Mouse (Mus musculus) gastrocnemius, postnatal 14 days (tissue): ENCODE measurements around the gene Rab7. TPM values are rescaled to one million over a fixed set of nuclear protein-coding genes. Genes with fewer than 3 reads are reported as not detected.

Experiments used
- DNase-seq: peaks from one replicate; pipeline ENCODE4 v3.0.0; 2021; ENCODE audit warnings: mixed read lengths
- intact Hi-C: fragments of 180-260 bp; cut with DNase I; formaldehyde crosslinking; loops from one replicate; pipeline ENCODE4 v1.15.1; 2025; ENCODE audit warnings: low total_unique reads
- long read RNA-seq, 2 experiments: library from polyadenylated mRNA; stranded (forward); transcript quantifications; one replicate each; pipeline ENCODE4 v2.0.0; 2021
- total RNA-seq, 2 experiments: library from RNA; stranded (reverse); gene quantifications; 2 replicates each; pipeline ENCODE4 v1.2.3; 2021

The Rab7 gene
- total RNA-seq, result 100 to 1,000 TPM; 208 to 236 TPM
- long read RNA-seq, experiment 1, transcript Rab7-205 (6 exons, 2,159 nt), result major isoform, 237 of 269 reads
- long read RNA-seq, experiment 1, partial matches to known transcripts, result 12 of 269 reads
- long read RNA-seq, experiment 1, other reads (novel, unspliced or antisense), result 19 of 269 reads
- long read RNA-seq, experiment 2, transcript Rab7-205 (6 exons, 2,159 nt), result major isoform, 238 of 264 reads
- long read RNA-seq, experiment 2, partial matches to known transcripts, result 9 of 264 reads
- long read RNA-seq, experiment 2, other reads (novel, unspliced or antisense), result 17 of 264 reads

DNA sequence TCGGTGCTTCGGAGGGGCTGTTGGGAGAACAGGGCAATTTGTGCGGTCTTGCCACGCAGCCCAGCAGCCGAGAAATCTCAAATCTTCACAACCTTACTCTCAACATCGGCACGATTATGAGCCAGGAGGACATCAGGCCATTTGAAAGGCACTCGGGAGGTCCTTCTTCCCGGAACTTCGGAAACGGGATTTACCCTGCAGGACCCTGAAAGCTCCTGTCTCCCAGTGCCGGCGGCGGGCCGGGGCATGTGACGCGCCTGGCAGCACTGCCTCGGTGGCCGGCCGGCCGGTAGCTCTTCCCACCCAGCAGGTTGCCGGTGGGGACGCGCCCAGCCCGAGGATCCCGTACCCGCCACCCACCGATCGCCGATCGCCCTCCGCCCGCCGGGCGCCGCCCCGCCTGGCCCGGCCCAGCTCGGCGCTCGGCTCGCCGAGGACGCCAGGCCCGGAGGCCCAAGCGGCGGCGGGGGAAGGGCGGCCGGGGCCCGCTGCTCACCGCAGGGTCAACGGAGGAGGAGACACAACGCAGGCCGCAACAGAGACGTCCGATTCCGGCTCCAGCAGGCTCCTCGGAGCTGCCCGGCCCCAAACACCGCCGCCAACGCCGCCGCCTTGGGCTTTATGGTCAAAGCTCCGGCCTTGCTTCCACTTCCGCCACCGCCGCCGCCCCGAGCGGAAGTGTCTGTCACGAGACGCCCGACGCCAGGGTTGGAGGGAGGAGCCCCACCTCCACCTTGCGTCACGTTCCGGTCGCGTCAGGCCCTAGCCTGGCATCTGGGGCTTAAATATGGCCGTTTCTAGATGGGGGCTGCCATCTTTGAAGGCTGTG lies at the start of gene Rab7:
Gene Rab7 (minus strand): TSS at position 694 of the 829 bp plus-strand sequence.
- peak; percentile 97 for DNase-seq
- intact Hi-C loops, result no loop called here

DNA sequence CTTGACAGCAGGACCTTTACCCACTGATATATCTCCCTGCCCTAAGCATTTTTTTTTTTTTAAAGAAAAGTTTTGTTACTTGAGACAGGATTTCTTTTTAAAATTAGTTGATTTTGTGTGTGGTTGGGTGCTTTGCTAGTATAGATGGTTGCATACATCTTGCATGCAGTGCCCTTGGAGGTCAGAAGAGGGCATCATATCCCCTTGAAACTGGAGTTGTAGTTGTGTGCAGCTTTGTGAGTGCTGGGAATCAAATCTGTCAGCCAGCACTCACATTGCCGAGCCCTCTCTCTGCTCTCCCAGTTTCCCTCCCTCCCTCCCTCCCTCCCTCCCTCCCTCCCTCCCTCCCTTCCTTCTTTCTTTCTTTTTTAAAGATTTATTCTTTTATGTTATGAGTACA lies 43.9 kb upstream of the Rab7 start:
- intact Hi-C loops, result no loop called here
- no peak for DNase-seq

DNA sequence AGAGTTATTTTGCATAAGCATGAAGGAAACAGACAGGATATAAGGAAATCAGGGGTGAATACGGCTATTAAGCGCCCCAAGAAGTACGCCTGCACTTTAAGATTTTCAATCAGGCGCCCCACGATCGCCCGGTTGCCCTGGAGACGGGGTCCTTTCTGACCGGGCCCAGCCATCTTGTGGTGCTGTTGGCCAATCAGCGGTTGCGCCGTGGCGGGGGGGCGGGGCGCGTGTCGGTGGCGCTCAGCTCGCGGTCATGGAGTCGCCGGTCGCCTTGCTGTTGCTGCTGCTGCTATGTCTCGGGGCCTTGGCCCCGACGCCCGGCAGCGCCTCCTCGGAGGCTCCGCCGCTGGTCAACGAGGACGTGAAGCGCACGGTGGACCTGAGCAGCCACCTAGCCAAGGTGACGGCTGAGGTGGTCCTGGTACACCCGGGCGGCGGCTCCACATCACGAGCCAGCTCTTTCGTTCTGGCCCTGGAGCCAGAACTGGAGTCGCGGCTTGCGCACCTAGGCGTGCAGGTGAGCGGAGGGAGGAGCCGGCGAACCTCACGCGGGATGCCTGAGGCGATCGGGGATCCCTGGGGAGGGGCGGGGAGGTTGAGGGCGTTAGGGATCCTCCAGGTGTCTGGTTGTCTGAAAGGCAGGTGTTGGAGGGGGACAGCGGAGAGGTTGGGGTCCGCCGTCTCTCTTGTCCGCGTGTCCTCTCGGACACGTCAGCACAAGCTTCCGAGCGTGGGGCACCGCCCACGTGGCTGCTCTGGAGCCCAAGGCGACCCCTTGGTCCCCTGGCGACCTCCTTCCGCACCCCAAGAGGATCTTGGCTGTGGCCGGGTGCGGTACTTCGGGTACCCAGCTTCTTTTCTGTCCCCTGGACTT lies 39.4 kb upstream of the Rab7 start, which contains the start of gene Rpn1:
Gene Rpn1 (plus strand): TSS at position 205 of the 874 bp plus-strand sequence.
- DNase-seq, result peak; percentile 99
- intact Hi-C loops, result loop anchor here (5.0 kb wide), 1 partner anchor 72 kb away; no protein-coding TSS in a partner anchor

DNA sequence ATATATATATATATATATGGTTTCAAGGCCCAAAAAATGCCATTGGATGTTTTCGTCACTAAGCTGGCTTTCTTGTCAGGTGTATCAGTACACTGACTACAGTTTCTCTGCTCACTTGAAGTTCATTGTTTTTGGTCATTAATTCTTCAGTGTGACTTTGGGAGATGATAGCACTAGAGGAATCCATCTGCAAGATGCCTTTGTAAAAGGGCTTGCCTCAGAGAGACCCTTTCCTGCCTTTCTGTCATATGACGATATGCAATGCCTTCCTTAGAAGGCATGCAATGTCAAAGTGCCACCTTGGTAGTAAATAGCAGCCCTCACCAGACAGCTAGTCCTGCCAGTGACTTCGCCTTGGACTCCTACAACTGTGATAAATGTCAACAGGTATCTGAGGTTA lies 38.6 kb upstream of the Rab7 start:
- intact Hi-C loops, result loop anchor here (5.0 kb wide), 1 partner anchor 71 kb away; no protein-coding TSS in a partner anchor
- DNase-seq, result no peak

DNA sequence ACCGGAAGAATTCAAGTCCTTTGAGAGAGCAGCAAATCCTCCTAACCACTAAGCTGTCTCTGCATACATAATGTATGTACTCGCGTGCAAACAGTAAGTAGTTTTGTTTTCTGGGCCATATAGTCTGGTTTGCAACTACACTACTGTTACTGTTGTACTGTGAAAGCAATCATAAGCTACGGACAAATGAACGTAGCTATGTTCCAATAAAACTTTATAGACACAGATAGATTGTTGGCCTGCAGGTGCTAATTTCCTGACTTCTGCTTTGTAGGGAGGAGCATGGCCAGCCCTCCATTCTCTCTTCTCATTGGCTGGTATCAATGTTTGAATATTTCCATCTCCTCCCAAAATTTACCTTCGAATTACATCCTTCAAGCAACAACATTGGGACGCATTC lies 38.0 kb upstream of the Rab7 start:
- intact Hi-C loops, result loop anchor here (5.0 kb wide), 1 partner anchor 71 kb away; no protein-coding TSS in a partner anchor

DNA sequence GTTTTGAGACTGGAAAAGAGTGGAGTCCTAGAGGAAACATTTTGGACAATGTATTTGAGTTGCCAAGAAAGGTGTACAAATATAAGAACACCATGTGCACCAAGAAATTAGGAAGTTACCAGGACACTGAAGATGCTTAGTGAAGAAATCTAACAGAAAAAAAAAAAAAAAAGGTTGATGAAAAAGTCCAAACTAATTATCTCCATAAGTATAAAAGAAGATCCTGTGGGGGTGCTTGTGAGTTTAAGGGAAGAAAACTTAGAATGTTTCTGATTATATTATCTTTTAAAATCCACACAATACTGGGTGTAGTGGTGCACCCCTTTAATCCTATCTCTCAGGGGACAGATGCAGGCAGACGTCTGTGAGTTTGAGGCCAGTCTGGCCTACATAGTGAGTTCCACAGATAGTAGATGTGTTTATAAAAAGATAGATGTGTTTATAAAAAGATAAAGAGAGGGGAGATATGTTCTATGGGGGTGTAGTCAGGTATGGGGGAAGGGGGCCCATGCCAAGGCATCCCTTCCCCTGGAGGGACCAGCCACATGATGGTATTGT lies 31.0 kb upstream of the Rab7 start:
- intact Hi-C loops, result no loop called here
- DNase-seq, result no peak

More for the DNA sequence above, 38.0 kb upstream of the Rab7 start:
- no peak for DNase-seq

DNA sequence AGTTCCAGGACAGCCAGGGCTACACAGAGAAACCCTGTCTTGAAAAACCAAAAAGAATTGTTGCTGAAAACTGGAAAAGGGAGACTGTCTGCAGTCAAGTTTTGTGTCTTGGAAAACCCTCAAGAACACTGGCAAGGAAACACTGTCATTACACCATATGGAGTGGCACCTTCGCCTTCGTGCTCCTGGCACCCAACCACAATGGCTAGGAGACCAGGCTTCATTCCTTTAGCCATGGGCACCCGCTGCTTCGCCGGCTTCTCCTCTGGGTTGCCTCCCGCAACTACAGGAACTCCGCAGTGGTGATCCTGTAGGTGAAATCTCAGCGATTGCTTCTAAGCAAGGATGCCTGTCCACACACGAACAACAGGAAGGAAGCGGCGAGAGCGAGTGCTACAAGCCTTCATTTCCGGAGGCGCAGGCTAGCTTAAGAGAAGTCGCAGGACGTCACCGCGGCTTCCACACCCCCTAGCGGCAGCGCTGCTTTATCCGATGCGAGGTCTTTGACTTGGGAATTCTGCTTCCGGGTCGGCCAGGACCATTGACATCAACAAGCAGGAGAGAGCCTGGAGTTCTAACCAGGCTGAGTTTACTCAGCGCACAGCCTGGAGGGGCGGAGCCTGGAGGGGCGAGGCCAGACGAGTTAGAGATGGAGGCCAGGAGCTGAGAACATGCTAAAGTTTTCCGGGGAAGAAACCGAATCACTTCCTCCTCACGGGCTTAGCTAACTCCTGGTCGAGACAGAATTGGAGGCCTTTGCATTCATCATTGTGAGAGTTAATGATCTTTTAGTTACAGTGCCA lies 29.9 kb upstream of the Rab7 start:
- intact Hi-C loops, result no loop called here

DNA sequence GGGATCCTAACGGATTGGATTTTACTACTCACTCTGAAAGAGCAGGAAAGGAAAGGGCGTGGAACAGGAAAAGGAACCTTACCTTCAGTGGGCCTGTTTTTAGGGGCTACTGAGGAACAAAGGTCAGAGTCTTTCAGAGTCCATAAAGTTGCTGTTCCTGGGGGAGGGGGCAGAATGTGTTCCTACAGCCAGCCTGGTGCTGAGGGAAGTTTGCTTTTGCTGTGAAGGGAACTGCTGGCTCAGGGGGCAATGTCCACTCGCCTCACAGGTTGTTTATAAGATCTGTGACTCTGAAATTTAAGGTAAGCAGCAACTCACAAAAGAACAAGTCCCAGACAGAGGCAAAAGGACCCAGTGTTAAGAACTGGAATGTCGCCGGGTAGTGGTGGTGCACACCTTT lies 26.1 kb upstream of the Rab7 start:
- intact Hi-C loops, result no loop called here
- no peak for DNase-seq

More for the DNA sequence above, 29.9 kb upstream of the Rab7 start:
- peak; percentile 93 for DNase-seq

DNA sequence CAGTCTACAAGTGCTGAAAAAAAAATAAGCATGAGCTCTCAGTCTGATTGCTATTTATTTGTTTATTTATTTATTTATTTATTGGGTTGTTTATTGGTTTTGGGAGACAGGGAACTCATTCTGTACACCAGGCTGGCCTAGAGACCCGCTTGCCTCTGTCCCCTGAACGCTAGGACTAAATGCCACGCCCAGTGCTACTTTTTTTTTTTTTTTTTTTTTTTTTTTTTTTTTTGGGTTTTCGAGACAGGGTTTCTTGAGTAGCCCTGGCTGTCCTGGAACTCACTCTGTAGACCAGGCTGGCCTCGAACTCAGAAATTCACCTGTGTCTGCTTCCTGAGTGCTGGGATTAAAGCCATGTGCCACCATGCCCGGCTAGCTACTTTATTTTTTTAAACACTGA lies 25.4 kb upstream of the Rab7 start:
- DNase-seq, result no peak
- intact Hi-C loops, result no loop called here

DNA sequence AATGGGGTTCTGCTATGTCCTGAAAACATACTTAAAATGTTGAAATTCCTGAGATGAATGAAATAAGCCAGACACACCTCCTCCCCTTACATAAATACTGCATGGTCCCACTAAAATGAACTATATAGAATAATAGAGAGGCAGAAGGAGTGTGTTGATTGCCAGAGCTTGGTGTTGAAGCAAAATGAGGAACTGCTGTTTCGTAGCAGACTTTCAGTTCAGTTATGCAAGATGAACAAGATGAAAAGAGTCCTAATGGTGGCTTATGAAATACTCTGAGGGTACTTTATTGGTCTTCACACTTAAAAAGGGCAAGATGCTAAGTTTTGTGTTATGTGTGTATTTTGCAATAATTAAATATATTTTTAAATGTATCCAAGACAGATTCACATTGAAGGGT lies 23.7 kb upstream of the Rab7 start:
- intact Hi-C loops, result no loop called here
- no peak for DNase-seq

DNA sequence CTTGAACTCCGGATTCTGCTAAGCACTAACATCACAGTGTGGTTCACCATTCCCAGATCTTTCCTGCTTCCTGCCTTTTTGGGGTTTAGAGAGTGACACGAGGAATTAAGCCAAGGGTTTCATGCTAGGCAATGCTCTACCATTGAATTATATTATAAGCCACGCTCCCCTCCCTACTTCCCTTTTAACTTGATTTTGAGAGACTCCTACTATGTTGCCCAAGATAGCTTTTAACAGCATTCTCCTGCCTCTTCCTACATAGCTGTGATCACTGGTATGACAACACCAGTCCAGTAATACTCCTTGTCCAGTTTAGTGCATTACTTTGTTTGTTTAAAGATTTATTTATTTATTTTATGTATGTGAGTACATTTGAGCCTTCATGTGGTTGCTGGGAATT lies 22.7 kb upstream of the Rab7 start:
- intact Hi-C loops, result no loop called here
- no peak for DNase-seq

DNA sequence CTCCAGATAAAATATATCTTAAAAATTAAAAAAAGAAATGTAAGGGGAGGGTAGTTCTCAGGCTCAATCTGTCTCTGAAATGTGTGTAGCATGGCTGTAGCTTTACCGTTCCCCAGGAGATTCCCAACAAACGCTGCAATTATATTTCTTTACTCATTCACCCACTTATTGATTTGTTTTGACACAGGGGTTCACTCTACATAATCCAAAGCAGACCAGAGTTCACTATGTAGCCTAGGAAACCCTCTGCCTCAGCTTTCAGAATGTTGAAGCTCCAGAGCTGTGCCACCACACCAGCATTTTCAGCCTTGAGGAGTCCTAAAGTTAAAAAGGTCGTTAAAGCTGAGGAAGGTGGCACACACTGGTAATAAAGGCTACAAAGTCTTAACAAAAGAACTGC lies 20.9 kb upstream of the Rab7 start:
- intact Hi-C loops, result no loop called here
- no peak for DNase-seq

DNA sequence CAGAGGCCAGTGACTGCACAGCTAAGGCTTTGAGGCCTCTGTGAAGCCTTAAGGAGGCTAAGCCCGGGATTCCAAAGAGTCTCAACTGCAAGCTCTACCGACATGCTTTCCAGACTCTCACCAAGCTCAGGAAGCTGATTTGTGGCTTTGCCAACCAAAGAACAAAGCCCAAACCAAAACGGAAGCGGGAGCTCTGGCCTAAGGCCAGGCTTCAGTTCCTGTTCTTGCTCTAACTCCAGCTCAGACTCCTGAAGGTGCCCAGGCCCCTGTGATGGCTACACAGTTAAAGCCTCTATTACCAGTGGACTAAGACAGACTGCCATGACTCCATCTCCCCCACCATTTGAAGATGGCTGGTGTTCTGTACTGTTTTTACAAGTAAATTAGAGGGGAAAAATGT lies 20.0 kb upstream of the Rab7 start:
- peak; percentile 45 for DNase-seq
- intact Hi-C loops, result no loop called here

DNA sequence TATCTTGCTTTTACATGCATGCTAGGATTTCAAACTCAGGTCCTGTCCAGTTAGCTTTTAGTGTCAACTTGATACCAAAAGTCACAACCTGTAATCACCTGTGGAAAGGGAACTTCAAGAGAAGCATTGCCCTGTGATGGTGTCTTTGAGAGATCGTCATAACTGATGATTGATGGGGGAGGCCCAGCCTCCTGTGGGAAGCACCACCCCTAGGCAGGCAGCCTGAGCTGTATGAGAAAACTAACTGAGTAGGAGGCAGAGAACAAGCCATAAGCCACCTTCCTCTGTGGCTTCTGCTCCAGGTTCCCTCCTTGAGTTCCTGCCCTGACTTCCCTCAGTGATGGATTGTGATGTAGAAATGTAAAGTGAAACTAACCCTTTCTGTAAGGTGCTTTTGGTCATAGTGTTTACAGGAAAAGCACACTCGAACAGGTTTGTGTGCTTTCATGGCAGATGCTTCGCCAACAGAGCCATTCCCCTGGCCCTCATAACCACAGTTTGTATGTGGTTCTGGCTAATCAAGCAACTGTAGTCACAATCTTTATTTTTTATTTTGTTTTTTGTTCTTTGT lies 19.1 kb upstream of the Rab7 start:
- no peak for DNase-seq
- intact Hi-C loops, result no loop called here

DNA sequence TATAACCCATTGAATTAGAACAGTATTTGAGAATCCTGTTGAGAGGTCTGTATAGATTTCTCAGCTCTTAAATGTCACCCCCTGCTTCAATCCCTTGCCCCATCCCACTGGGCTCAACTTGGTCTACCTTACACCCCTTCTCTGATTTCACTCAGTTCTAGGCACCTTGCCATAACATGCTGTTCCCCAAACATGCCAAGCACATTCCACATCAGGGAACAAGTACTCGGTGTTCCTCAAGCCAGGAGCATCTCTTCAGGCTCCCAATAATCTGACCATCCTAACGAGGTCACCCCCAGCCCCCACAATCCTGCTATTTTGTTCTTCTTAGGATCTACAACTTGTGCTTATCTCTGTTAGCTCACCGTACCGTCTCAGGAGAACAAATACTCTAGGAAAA lies 17.3 kb upstream of the Rab7 start:
- intact Hi-C loops, result no loop called here
- no peak for DNase-seq

DNA sequence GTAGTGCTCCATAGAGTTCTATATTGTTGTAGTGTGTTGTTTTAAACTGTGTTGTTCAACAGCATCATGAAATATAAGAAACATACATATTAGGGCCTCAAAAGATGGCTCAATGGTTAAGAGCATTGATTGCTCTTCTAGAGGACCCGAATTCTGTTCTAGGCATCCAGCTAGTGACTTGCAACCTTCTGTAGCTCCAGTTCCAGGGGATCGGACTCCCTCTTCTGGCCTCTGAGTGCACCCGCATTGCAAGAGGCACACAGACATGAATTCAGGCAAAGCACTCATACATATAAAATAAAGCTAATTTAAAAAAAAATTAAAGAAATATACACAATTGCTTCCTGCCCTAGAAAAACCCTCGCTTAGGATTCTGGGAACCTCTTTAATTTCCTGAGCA lies 16.3 kb upstream of the Rab7 start:
- intact Hi-C loops, result no loop called here
- DNase-seq, result no peak

DNA sequence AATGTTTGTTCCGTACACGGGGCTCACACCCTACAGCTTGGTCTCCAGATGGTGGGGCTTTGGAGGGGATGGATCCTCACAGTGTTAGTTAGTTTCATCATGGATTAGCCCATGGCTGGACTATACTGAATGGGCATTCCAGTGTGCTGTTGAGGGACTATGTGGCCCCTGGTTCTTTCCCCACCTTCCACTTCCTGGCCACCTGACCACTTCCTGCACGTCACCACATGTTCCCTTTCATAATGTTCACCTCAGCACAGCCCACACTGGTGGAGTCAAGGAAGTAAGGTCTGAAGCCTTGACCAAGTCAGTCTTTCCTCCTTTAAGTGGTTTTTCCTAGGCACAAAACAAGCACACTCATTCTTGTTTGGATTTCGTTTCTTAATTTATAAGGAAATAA lies 15.5 kb upstream of the Rab7 start:
- no peak for DNase-seq
- intact Hi-C loops, result no loop called here

DNA sequence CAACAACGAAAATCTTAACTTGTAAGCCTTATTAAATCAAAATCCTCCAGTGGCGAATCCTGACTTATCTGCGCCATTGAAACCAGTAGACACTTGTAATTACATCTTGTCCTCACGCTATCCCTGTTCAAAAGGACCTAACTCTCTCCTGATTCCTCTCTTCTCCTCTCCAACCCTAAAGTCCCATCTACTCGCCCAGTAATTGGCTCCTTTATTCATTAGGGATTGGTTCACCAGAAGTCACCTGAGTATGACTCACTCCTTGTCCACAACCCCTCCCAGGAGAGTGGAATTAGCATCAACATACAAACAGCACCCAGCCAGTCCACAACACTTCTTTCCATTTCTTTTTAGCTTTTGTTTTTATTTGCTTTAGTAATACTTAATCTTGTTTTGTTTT lies 14.8 kb upstream of the Rab7 start:
- no peak for DNase-seq
- intact Hi-C loops, result no loop called here
